Mouse (Mus musculus) embryonic facial prominence, embryonic 15.5 days (tissue): ENCODE results near the gene Twf1. TPM values are rescaled to one million over a fixed set of nuclear protein-coding genes. Genes with fewer than 3 reads are reported as not detected.

Experiments used
- ATAC-seq: fragments of 200-750 bp; cut with Nextera tagmentation; 2 replicates; pipeline ENCODE4 v1.8.0; 2017; ENCODE audit warnings: low read depth, moderate TSS enrichment; ENCODE audit not compliant: insufficient number of reproducible peaks, low FRiP score, low TSS enrichment
- H3K27ac ChIP-seq: fragments of 300-500 bp; sonication (generic); replicated peaks from 2 replicates; pipeline ENCODE4 v1.5.1; 2015; ENCODE audit warnings: mild to moderate bottlenecking, inconsistent platforms
- H3K27me3 ChIP-seq: fragments of 300-500 bp; sonication (generic); 2 replicates; pipeline ENCODE4 v1.6.1; 2015; ENCODE audit warnings: inconsistent platforms
- H3K36me3 ChIP-seq: fragments of 300-500 bp; sonication (generic); 2 replicates; pipeline ENCODE4 v1.6.1; 2015; ENCODE audit warnings: mild to moderate bottlenecking, inconsistent platforms
- H3K4me1 ChIP-seq: fragments of 300-500 bp; sonication (generic); 2 replicates; pipeline ENCODE4 v1.6.1; 2015; ENCODE audit warnings: inconsistent platforms
- H3K4me2 ChIP-seq: fragments of 300-500 bp; sonication (generic); replicated peaks from 2 replicates; pipeline ENCODE4 v1.6.1; 2015; ENCODE audit warnings: mild to moderate bottlenecking, inconsistent platforms
- H3K4me3 ChIP-seq: fragments of 300-500 bp; sonication (generic); replicated peaks from 2 replicates; pipeline ENCODE4 v1.5.1; 2015; ENCODE audit warnings: mild to moderate bottlenecking, inconsistent platforms
- H3K9ac ChIP-seq: fragments of 300-500 bp; sonication (generic); 2 replicates; pipeline ENCODE4 v1.6.1; 2015; ENCODE audit warnings: inconsistent platforms
- H3K9me3 ChIP-seq: fragments of 300-500 bp; sonication (generic); replicated peaks from 2 replicates; pipeline ENCODE4 v1.6.1; 2016; ENCODE audit warnings: inconsistent platforms
- WGBS: fragments of 180-500 bp; shearing (Covaris S2); methylation state at CpG from one replicate; pipeline ENCODE4 v1.1.7; 2015; 5-methylcytosine and 5-hydroxymethylcytosine counted together
- polyA plus RNA-seq: library from polyadenylated mRNA; unstranded; fragments of >200 nt; fragmentation: Nextera tagmentation; extraction: Ambion mirVana; gene quantifications from 2 replicates; pipeline ENCODE4 v1.2.1, GENCODE M21; 2015

Twf1 gene
- 82.1 and 85.5 TPM in 2 replicates for polyA plus RNA-seq

- Histone ChIP-seq H3K36me3 (peaks cover 9% of the 10 kb centered on the region; the same call in 1 of the 2 replicates), H3K4me3 (peak within 1 kb of the TSS; percentile 98), H3K4me1 (peaks cover 4% of the 10 kb centered on the region; the same call in 1 of the 2 replicates), H3K9ac (peak within 1 kb of the TSS; percentile 95), H3K9me3 (no peaks in the 10 kb centered on the region), H3K4me2 (peak within 1 kb of the TSS; percentile 63), H3K27me3 (no peaks in the 10 kb centered on the region), H3K27ac (peak within 1 kb of the TSS; percentile 79)
- WGBS: under 1% methylated on average over 69 of the region's 70 CpGs
- peak; percentile 98 for ATAC-seq
Measured at GRCm38 (mm10) chr15:94589219-94590075, at the start of gene Twf1. TSS of gene Twf1 (minus strand) at chr15:94589889.

GRCm38 (mm10) chr15:94639126-94639525, 49.4 kb upstream of the Twf1 start:
- 82% methylated on average over 2 of the region's 2 CpGs for WGBS
- Histone ChIP-seq H3K9me3 (no peaks in the 10 kb centered on the region), H3K4me3 (no peak overlapping the region), H3K36me3 (no peaks in the 10 kb centered on the region), H3K4me2 (no peak overlapping the region), H3K27me3 (no peaks in the 10 kb centered on the region), H3K4me1 (no peaks in the 10 kb centered on the region), H3K9ac (no peak overlapping the region), H3K27ac (no peak overlapping the region)
- ATAC-seq: no peak

- Histone ChIP-seq H3K4me2 (no peak overlapping the region), H3K4me3 (no peak overlapping the region), H3K27ac (no peak overlapping the region), H3K4me1 (no peaks in the 10 kb centered on the region), H3K27me3 (no peaks in the 10 kb centered on the region), H3K9me3 (no peaks in the 10 kb centered on the region), H3K36me3 (no peaks in the 10 kb centered on the region), H3K9ac (no peak overlapping the region)
- 0 out of 2 replicates have a peak, but pooled peaks have one; percentile 51 for ATAC-seq
- 45% methylated on average over 2 of the region's 2 CpGs for WGBS
Measured at GRCm38 (mm10) chr15:94638207-94638606, 48.5 kb upstream of the Twf1 start.

GRCm38 (mm10) chr15:94634524-94634923, 44.8 kb upstream of the Twf1 start:
- H3K27me3 ChIP-seq: peaks cover 9% of the 10 kb centered on the region
- WGBS: 50% methylated on average over 11 of the region's 11 CpGs
- 0 out of 2 replicates have a peak, but pooled peaks have one; percentile 57 for ATAC-seq
- no peak overlapping the region for H3K9ac ChIP-seq
- H3K9me3 ChIP-seq: no peaks in the 10 kb centered on the region
- H3K4me1 ChIP-seq: no peaks in the 10 kb centered on the region
- H3K4me2 ChIP-seq: no peak overlapping the region
- no peak overlapping the region for H3K4me3 ChIP-seq
- no peaks in the 10 kb centered on the region for H3K36me3 ChIP-seq
- H3K27ac ChIP-seq: no peak overlapping the region

- WGBS: 62% methylated on average over 4 of the region's 4 CpGs
- no peak for ATAC-seq
- Histone ChIP-seq H3K4me1 (peaks cover 3% of the 10 kb centered on the region; the same call in 1 of the 2 replicates), H3K4me3 (no peak overlapping the region), H3K9me3 (no peaks in the 10 kb centered on the region), H3K36me3 (no peaks in the 10 kb centered on the region), H3K9ac (no peak overlapping the region), H3K27ac (no peak overlapping the region), H3K27me3 (peaks cover 12% of the 10 kb centered on the region), H3K4me2 (no peak overlapping the region)
Measured at GRCm38 (mm10) chr15:94630553-94630952, 40.9 kb upstream of the Twf1 start.

- ATAC-seq: peak; percentile 77
- WGBS: under 1% methylated on average over 84 of the region's 96 CpGs
- no peaks in the 10 kb centered on the region for H3K36me3 ChIP-seq
- no peaks in the 10 kb centered on the region for H3K9me3 ChIP-seq
- peak within 1 kb of the TSS; percentile 53 for H3K9ac ChIP-seq
- H3K27ac ChIP-seq: no peak within 1 kb of the TSS
- peak within 1 kb of the TSS; percentile 98 for H3K4me2 ChIP-seq
- H3K27me3 ChIP-seq: peaks cover 12% of the 10 kb centered on the region
- H3K4me1 ChIP-seq: peaks cover 3% of the 10 kb centered on the region; the same call in 1 of the 2 replicates
- H3K4me3 ChIP-seq: peak within 1 kb of the TSS; percentile 61
Measured at GRCm38 (mm10) chr15:94628830-94629601, 39.3 kb upstream of the Twf1 start, which contains the start of gene Tmem117. TSS of gene Tmem117 (plus strand) at chr15:94629232.

GRCm38 (mm10) chr15:94628463-94628829, 38.8 kb upstream of the Twf1 start:
- Histone ChIP-seq H3K4me2 (peak overlapping the region; percentile 98), H3K27me3 (peaks cover 12% of the 10 kb centered on the region), H3K4me1 (peaks cover 3% of the 10 kb centered on the region; the same call in 1 of the 2 replicates), H3K9ac (peak overlapping the region; percentile 53), H3K4me3 (peak overlapping the region; percentile 61), H3K9me3 (no peaks in the 10 kb centered on the region), H3K36me3 (no peaks in the 10 kb centered on the region), H3K27ac (no peak overlapping the region)
- WGBS: 49% methylated on average over 2 of the region's 2 CpGs
- no peak for ATAC-seq

GRCm38 (mm10) chr15:94620909-94621308, 31.2 kb upstream of the Twf1 start:
- no peaks in the 10 kb centered on the region for H3K4me1 ChIP-seq
- H3K9ac ChIP-seq: no peak overlapping the region
- no peak overlapping the region for H3K4me3 ChIP-seq
- no peaks in the 10 kb centered on the region for H3K9me3 ChIP-seq
- H3K36me3 ChIP-seq: no peaks in the 10 kb centered on the region
- H3K4me2 ChIP-seq: no peak overlapping the region
- no peak overlapping the region for H3K27ac ChIP-seq
- ATAC-seq: no peak
- no peaks in the 10 kb centered on the region for H3K27me3 ChIP-seq

- ATAC-seq: no peak
- WGBS: 92% methylated on average over 11 of the region's 11 CpGs
Measured at GRCm38 (mm10) chr15:94616036-94616435, 26.3 kb upstream of the Twf1 start.

GRCm38 (mm10) chr15:94607768-94608167, 18.1 kb upstream of the Twf1 start:
- no peak overlapping the region for H3K9ac ChIP-seq
- H3K4me1 ChIP-seq: no peaks in the 10 kb centered on the region
- no peaks in the 10 kb centered on the region for H3K9me3 ChIP-seq
- no peak overlapping the region for H3K27ac ChIP-seq
- H3K27me3 ChIP-seq: no peaks in the 10 kb centered on the region
- H3K36me3 ChIP-seq: no peaks in the 10 kb centered on the region
- no peak overlapping the region for H3K4me3 ChIP-seq
- 88% methylated on average over 8 of the region's 8 CpGs for WGBS
- no peak overlapping the region for H3K4me2 ChIP-seq
- ATAC-seq: no peak

More at GRCm38 (mm10) chr15:94616036-94616435, 26.3 kb upstream of the Twf1 start:
- Histone ChIP-seq H3K4me1 (no peaks in the 10 kb centered on the region), H3K27me3 (no peaks in the 10 kb centered on the region), H3K4me3 (no peak overlapping the region), H3K27ac (no peak overlapping the region), H3K36me3 (no peaks in the 10 kb centered on the region), H3K4me2 (no peak overlapping the region), H3K9me3 (no peaks in the 10 kb centered on the region), H3K9ac (no peak overlapping the region)

- Histone ChIP-seq H3K36me3 (no peaks in the 10 kb centered on the region), H3K4me2 (no peak overlapping the region), H3K4me1 (no peaks in the 10 kb centered on the region), H3K4me3 (no peak overlapping the region), H3K27me3 (no peaks in the 10 kb centered on the region), H3K27ac (no peak overlapping the region), H3K9ac (no peak overlapping the region), H3K9me3 (no peaks in the 10 kb centered on the region)
- WGBS: 64% methylated on average over 3 of the region's 3 CpGs
- no peak for ATAC-seq
Measured at GRCm38 (mm10) chr15:94602441-94602840, 12.8 kb upstream of the Twf1 start.
